Mouse (Mus musculus): ENCODE results near the gene Efcab6.

Efcab6 gene

DNA sequence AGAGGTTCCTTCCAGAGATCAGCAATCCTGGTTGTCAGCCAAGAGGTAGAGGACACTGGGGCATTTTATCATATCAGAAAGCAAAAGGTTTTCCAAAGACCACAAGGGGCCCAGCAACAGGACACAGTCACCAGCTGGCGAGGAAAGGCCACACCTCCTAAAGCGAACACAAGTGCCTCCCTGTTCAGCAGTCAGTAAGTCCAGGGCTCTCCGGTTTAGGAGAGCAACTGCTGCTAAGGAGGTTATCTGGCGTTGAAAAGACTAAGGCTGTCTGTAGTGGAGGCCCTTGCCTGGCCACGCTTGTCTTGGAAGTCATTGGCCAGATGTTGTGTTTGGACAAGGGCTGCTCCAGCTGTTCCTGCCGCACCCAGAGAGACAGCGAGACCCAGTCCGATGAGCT lies 100.1 kb downstream of the Efcab6 start:
- DNase-seq, result no peak

DNA sequence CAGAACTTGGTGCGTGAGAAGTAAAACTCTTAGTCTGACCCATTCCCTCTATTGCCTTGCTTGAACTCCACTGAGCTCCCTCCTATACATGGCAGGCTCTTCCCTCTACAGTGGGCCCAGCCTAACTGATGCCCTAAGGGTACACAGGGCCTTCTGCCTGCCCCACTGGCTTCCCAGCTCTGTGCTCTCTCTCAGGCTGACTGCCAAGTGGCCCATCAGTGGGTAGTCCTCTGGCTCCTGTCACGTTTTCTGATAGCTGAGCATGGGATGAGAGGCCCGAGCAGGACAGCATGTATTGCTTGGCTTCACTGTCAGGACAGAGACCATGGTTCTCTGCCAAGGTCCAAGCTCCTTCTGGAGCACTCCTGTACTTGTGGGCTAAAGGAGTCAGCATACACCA lies 106.8 kb downstream of the Efcab6 start:
- DNase-seq, result no peak

DNA sequence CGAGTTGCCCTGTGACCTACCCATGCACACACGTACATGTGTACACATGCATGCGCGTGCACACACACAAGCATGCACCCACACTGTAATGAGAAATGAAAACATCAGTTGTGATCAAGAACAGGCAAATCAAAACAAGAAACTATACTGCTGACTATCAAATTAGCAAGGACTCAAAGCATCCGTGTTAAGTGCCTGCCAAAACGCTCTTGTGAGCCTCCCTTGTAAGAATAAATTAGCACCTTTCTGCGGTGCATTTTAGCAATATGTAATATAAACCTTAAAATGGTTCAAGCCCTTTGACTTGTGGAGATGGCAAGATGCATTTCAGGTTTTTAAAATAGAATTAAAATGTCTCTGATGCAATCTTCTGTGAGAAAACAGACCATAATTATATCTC lies 108.2 kb downstream of the Efcab6 start:
- DNase-seq, result no peak

DNA sequence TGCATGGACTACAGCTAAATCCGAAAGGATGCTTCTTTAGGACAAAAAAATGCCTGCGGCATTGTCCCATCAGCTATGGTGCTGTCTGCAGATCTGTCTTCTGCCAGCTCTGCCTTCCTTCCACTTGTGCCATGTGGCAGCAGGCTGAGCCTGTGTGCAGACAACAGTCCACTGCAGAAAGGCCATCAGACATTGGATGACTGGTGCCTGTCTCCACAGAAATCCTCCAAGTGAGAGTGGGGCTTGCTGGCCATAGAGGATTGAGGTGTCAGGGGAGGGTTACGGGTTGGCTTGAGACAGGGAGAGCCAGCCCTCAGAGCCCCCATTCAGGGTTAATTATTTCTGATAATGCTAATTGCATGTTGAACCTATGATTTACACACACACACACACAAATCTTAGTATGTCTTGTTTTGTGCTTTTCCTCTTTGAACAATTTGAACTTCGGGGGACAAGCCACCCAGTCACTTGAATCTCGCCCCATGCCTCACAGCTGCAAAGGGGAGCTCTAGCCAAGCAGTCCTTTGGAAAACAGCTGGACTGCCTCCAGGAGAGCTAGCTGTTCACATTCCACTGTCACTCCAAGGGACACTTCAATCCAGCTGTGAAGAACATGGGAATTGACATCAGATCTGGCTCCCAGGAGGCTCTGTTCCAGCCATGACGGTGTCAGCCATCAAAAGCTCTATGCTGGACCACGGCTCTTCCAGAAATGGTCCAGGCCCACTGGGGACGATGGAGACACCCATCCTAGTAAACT lies 109.1 kb downstream of the Efcab6 start:
- DNase-seq, result no peak

DNA sequence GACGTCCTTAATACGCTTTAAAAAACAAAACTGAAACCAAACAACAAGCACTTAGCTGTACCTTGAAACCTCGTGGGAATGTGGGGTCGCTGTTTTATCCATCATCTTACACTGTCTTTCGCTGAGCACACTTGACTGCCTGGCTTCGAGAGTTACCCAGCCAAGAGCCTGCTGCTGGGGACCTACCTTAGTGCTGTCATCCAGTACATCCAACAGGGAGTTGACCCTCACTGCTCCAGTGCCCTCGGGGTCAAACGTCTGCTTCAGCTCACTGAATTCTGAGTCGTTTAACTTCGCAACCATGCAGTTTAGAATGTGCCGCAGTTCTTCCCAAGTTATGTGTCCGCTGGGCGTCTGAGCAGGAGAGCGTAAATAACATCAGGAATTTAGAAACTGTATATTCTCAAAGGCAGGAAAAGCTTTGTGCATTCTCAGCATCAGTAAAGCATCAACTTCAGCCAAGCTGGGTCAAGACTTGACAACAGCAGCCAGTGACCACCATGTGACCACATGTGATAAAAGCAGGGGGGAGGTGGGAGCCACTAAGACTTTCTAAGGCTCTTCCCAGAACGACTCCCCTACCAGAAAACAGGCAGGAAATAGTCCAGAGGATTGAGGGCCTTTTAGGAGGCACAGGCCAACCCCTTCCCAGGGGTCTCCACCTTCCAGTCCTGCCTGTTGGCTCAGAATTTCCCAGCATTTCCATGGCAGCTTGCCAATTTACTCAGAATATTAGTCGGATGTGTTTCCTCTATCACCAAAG lies 115.3 kb downstream of the Efcab6 start:
- no peak for DNase-seq

DNA sequence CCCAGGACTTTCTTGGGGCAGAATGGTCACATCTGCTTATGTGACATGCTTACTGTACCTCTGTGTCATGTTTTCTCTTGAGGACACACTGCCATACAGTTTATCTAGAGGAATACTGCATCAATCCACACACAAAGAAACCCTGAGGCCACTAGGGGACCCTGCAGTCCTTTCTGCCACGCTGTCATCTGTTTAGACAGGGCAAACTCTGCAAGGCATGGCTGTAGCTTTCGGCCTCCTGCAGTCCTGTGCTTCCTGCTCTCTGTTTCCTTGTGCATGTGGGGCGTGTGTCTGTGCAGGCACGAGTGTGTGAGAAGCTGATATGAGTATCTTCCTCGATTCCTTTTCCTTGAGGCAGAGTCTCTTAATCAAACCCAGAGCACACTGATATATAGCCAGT lies 125.5 kb downstream of the Efcab6 start:
- DNase-seq, result no peak

DNA sequence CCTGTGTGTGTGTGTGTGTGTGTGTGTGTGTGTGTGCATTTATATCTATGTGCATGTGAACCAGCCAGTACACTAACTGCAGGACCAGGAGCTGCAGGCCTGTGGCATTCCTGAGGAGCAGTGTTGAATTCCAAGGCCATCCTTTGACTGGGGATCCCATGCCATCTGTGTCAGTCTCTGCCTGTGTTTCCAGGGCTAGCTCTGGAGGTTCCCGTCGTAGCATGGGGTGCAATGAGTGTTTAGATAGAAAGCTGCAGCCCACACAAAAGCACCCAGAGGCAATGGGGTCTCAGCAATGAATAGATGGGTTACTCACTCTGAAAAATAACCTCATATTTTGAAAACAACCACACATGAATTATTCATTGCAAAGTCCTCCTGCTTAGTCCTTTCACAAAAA lies 126.7 kb downstream of the Efcab6 start:
- no peak for DNase-seq

DNA sequence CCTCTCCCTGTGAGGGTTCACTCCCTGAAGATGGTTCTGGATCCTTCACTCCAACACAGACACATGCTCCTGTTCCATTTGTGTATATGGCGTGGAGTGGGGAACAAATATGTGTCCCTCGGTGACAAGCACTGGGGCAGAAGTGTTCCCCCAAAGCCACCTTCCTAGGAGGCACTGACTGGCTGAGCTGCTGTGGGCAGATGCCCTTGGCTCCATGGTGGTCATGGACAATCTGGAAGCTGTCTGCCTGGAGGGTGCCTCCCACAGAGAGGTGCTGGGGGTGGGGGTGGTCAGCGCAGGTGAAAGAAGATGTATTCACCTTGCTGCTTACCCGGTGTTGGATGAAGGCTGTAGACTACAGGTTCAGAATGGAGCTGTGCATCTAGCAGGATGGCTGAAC lies 128.7 kb downstream of the Efcab6 start:
- DNase-seq, result no peak

DNA sequence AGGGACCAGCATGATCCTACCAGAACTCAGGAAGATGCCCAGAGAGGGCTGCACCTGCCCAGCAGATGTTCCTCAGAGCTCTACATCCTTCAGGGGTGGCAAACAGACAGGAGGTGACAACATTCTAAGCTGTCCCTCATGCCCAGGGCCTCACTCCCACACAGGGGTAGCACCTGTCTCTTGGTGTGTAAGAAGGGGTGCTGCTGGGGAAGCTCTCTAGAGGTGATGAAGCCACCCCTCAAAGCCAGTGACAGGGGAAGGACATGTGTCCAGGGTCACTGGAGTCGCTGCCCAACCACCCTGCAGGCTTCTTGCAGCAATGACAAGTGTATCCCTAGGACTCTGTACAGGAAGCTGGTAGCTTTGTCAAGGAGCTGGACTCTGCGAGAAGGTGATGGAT lies 130.4 kb downstream of the Efcab6 start:
- no peak for DNase-seq

DNA sequence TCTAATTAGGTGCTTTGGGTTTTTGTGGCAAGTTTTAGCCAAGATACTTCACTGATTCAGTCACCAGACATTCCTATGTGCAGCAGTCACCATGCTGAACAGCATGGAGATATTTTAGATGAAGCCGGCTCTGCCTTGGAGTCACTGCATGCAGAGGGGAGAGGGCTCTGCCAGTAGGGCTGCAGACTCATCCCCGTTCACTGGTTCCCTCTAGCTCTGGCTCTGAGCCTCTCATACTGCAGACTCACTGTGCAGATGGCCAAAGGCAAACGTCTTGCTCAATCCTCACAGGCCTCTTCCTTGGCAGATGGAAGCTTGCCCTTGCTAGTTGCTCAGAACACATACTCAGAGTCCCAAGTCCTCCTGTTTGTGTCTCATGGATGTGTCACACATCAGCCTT lies 139.8 kb downstream of the Efcab6 start:
- DNase-seq, result no peak

DNA sequence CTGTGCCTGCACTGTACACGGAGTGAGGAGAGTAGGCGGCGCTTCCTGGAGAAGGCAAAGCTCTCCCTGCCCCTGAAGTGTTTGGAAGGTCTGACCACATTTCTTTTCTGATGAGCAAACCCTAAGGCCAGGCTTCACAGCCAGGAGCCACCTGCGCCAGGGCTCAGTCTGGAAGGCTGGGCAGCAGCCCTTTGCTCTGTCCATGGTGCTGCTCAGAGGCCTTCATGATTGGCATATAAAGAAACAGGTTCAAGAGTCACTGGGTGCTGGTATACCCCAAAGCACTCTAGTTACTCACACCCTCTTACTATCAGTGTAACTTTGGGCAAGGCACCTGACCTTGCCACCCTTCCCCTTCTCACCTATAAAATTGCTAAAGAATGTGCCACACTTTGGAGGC lies 140.5 kb downstream of the Efcab6 start:
- no peak for DNase-seq

DNA sequence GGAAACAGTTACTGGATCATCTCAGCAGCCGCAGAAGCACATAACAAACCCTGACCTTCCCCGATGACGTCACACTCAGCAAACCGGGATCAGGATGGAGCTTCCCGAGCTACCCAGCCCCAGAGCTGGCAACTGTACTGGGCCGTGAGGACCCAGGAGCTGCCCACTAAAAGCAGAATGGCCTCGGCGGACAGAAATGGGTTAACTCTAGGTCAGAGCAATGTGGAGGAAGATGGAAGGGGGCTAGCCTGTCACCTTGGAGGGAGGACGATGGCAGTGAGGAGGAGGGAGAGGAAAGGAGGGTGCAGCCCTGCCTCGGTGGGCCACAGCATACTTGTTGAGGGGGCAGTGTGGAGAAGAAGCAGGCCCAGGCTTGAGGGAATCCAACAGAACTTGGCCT lies 149.8 kb downstream of the Efcab6 start:
- no peak for DNase-seq

DNA sequence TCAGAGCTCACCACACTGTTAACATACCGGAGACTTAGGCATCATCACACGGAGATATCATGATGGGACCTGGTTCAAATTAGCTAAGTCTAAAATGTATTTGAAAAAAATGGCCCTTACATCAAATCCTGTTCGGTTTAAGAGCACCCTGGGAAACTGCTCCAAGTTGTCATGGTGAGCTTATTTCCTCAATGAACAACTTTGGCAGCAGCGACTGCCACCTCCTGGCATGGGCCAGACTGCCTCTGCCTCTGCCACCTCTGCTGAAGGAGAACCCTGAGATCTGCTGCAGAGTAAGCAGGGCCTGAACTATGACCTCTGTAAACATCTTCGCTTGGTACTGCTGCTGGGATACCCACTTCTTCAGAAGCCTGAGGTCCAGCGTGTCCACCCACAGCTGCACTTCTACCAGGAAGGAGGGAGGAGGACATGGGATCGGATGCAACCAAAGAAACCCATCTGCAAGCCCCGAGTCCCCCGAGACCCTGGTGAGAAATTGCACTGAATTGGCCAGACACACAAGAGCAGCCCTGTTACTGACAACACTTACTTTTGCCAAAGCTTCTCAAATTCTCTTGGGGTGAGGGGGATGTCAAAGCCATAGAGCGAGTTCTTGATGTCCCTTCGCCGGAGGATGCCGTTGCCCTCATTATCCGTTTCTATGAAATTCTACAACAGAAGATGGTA lies 152.0 kb downstream of the Efcab6 start:
- no peak for DNase-seq

DNA sequence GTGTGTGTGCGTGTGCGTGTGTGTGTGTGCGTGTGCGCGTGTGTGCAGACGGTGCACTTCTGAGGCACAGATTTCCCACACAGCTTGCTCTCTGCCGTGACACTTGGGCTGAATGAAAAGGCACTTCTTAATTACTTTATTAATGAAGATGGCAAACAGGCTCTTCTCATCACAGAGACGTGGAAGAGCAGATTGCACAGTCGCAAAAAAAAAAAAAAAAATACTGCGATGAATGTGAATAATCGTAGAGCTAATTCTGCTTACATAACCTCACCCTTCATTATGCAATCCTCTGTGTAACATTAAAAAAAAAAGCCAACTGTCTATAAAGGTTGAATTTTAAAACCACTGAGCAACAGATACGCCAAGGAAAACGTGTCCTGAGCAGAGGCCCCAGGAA lies 158.7 kb downstream of the Efcab6 start:
- DNase-seq, result no peak

DNA sequence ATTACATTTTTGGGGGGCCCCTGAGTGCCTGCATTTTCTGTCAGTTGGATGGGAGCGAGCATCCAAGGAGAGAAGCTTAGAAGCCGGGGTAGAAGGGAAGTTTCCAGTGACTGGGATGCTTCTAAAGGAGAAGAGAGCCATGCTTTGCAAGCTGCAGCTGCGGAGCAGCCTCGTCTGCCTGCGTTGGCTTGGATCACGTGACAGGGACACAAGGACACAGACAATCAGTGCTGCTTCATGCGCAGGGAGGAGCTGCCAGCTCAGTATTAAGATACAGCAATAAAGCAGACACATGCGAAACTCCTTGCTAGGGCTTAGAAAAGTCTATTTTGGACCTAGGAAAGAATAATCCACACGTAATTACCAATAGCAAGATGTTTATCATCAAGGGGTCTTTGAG lies 167.9 kb downstream of the Efcab6 start:
- no peak for DNase-seq

DNA sequence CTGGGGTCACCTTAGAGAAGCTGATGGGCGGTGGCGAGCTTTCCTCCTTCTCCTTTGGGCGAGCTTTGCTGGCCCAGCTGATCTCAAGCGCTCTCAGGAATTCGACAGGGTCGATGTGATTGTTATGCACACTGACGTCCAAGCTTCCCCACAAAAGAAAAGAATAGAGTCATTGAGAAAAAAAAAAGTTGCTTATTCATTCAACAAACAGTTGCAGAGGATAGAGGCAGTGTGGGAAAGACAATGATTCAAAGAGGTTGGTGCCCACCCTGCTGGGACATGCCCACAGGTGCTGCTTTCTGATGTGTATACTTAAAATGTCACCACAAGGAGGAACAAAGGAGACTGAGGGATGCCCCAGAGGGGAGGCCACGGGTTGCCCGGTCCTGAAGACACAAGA lies 169.2 kb downstream of the Efcab6 start:
- no peak for DNase-seq

DNA sequence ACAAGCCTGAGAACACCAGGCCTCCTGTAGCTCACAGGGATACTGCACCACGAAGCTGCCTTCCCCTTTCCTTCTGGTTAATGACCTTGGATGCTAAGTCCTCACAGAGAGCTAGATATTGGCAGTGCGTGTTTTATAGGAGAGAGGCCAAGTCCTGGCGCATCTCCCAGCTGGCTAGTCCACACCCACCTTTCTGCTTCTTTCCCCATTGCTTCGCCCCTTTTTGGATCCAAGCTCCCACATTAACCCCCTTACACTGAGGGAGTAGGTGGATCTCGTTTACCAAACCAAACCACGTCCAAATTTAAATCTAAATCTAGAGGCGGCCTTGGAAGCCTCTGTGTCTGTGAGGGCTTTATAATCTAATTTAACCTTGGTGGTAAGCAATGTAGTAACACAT lies 170.9 kb downstream of the Efcab6 start:
- no peak for DNase-seq

DNA sequence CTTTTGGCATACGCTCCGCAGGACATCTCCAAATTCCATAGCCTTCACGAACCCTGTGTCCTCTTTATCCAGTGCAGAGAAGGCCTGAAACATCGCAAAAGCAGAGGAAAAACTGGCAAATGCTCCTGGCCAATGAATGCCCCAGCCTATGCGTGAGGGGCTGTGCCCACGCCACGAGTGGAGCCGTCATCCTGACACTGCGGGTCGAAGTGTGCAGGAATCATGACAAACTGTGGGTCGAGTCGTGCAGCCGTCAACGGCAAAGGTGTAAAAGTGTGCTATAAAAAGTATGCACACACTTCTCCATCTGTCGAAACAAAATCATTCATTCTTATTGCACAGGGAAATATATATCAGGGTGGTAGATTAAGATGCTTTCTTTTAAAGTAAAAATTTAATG lies 172.3 kb downstream of the Efcab6 start:
- DNase-seq, result no peak

DNA sequence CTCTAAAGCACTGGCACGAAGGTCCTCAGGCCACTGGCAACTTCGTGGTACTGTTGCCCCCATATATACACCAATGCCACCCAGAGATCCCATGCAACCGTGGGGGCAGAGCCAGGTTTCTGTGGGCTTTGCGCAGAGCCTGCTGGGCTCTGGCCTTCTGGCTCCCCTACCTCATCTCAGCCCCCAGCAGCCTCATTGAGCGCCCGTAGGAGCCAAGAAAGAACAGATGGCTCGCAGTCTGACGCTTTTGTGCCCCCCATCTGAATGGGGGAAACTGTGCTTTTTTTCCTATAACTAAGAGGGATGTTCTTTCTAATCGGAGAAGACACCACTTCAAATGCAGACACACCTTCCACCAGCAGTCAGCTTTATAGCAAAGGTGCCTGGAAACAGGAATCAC lies 180.9 kb downstream of the Efcab6 start:
- DNase-seq, result no peak

DNA sequence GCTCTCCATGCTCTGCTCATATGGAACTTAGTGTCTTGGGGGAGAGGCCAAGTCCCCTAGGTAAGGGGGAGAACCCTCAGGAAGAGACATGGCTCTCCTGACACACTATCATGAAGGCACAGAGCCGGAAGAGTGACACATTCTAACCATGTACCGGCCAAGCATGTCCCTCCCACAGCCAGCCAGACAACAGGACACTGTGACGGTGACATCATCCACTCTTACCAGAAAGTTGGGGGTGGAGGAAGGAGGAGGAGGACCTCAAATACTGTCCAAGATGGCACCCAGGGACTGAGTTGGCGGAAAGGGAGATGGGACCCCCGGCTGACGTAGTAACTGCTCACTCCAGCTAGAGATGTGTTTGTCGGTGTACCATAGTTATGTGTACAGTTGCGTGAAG lies 181.4 kb downstream of the Efcab6 start:
- DNase-seq, result no peak

DNA sequence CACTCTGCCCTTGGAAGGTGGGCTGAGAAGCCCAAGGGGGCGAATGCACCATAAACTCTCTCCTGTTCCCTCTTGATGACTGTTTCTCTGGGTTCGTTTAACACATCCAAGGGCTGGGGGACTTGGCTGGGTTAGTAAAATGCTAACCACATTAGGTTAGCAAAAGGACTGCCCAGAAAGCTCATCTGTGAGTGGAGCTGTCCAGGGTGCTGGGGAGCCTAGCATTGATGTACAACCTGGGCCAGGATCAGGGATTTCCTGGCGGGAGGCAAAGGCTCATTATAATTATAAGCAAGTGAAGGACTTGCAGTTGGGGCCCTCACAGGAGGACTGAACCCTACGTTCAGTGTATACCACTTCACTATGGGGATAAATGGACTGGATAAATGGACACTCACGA lies 185.3 kb downstream of the Efcab6 start:
- no peak for DNase-seq

DNA sequence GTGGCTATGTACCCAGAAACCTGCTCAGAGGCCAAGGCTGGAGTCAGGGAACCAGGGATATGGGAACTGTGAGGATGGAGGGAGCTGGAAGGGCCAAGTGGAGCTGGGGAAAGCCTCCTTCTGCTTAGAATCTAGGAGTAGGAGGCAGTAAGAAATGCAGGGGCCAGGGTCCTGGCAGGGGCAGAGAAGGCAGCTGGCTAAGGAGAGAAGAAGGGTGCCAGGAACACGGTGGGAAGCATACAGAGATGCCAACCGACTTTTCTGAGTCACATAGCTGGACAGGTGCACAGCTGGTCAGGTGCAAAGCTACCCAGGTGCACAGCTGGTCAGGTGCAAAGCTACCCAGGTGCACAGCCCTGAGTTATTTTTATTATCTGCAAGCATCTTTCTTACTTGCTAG lies 187.3 kb downstream of the Efcab6 start:
- no peak for DNase-seq

DNA sequence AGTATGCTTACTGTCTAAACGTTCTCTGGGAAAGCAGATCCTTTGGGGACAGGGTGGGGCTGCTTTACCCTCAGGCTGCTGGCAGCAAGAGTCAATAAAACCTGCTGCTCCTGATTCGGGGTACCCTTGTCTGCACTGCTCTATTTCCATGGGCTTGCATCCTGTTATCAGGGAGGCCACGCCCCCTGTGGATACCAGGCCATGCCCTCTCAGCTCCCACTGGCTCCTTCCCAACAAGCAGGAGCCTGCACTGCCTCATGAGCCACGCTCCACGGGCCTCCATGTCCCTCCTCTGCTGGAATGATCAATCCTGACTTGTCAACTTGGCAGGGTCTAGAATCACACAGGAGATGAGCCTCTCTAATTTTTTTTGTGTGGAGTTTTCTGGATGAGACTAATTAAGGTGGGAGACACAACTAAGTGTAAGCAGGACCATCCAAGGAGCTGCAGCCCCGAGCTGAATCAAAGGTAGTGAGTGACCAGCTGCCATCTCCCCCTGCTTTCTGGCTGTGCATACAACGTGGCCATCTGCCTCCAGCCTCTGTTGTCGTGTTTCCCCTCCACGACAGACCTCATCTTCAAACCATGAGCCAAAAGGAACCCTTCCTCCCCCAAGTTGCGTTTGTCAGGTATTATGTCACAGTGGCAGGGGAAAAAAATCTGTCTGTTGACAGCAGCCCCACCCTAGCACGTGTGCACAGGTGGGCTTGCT lies 187.9 kb downstream of the Efcab6 start:
- DNase-seq, result no peak

Measured in thymus, postnatal 36 days (tissue).